11 mouse cellular contexts compared by ENCODE assay signal in the genomic region with DNA sequence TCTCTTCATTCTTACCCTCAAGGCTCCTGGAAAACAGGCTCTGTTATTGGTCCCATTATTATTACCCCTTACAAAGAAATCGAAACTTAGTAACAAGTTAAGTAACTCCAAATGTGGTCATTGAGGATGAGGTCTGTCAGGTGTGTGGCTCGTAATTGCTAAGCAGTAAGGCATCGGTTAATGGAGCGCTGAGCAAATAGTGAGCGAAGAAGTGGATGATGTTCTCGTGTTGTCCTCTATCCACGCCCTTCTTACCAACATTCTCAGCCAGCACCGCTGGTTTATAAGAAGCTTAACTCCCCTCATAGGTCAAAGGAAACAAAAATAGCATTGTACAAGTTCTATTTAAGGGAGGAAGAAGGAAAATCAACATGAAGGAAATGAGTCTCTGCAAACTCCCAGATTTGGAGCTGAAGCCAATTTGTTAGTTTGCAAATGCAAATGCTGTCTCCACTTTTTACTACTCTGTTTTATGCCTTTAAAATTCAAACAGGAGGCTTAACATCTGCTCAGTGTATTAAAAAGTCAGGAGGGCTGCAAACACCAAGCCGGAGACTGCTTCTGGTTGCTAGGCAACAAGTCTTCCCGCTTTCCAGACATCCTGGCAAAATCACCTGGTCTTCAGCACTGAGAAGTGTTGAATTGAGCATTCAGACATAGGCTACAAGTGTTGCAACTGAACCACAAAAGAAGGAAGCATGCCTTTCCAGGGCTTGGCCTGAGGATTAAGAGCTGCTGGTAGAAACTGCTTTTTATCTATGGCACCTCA.
DNase-seq lines count a peak whose midpoint lies in the region; ATAC-seq lines count a peak whose summit lies in the region.
"Had no signal": no experiment of that assay in that cellular context is flagged by ENCODE, and none has a peak within 500 bp of the region (broad histone marks: within the 10 kb centered on the region; RNA-seq: fewer than 3 reads in every experiment).

No protein-coding gene starts in this region.

- no peak overlapping the region for H3K9ac ChIP-seq in forebrain, embryonic 11.5 days (ENCODE audit: low read length)
- H3K9ac ChIP-seq: liver, embryonic 15.5 days had no signal

- intact Hi-C loops in left cerebral cortex, postnatal 36 days (cut with DNase I): no loop called here

- no peaks in the 10 kb centered on the region for H3K36me3 ChIP-seq in forebrain, embryonic 10.5 days (replicated peaks)
- H3K36me3 ChIP-seq in forebrain, embryonic 11.5 days (ENCODE audit: control insufficient read depth, insufficient read depth, low read length): no peaks in the 10 kb centered on the region
- H3K36me3 ChIP-seq: liver, embryonic 15.5 days had no signal

- WGBS in forebrain, embryonic 10.5 days: 56% methylated on average over 10 of the region's 10 CpGs
- WGBS in forebrain, embryonic 11.5 days: 51% methylated on average over 10 of the region's 10 CpGs

- no peaks in the 10 kb centered on the region for H3K27me3 ChIP-seq in forebrain, embryonic 10.5 days (ENCODE audit: poor library complexity, severe bottlenecking)
- H3K27me3 ChIP-seq in forebrain, embryonic 11.5 days (ENCODE audit: control insufficient read depth, insufficient read depth, low read length): no peaks in the 10 kb centered on the region
- H3K27me3 ChIP-seq: liver, embryonic 15.5 days had no signal

- H3K9me3 ChIP-seq in forebrain, embryonic 10.5 days: no peaks in the 10 kb centered on the region
- H3K9me3 ChIP-seq in forebrain, embryonic 11.5 days (ENCODE audit: control insufficient read depth, low read length): no peaks in the 10 kb centered on the region
- H3K9me3 ChIP-seq: liver, embryonic 15.5 days had no signal

- no peak overlapping the region for H3K4me3 ChIP-seq in forebrain, embryonic 10.5 days
- no peak overlapping the region for H3K4me3 ChIP-seq in forebrain, embryonic 11.5 days (ENCODE audit: low read depth, low read length)
- H3K4me3 ChIP-seq: liver, embryonic 15.5 days had no signal

- no peak overlapping the region for H3K27ac ChIP-seq in forebrain, embryonic 10.5 days
- H3K27ac ChIP-seq in forebrain, embryonic 11.5 days (ENCODE audit: low read depth, low read length): no peak overlapping the region
- H3K27ac ChIP-seq: liver, embryonic 15.5 days had no signal

- H3K4me1 ChIP-seq in forebrain, embryonic 10.5 days: peaks cover 11% of the 10 kb centered on the region
- peaks cover 2% of the 10 kb centered on the region; the same call in 1 of the 2 replicates for H3K4me1 ChIP-seq in forebrain, embryonic 11.5 days (replicated peaks; ENCODE audit: control insufficient read depth, insufficient read depth, low read length)
- H3K4me1 ChIP-seq: liver, embryonic 15.5 days had no signal

- ATAC-seq in forebrain, embryonic 11.5 days (replicated peaks; ENCODE audit: low FRiP score): no peak
- ATAC-seq: Patski had no signal

- DNase-seq in forebrain, embryonic 10.5 days (ENCODE audit: extremely low spot score, low spot score): peak; percentile 13
- DNase-seq in forebrain, embryonic 11.5 days (ENCODE audit: low spot score): no peak
- peak; percentile 54 for DNase-seq in right cerebral cortex, adult 18-20 months
- DNase-seq in right cerebral cortex, postnatal 14 days: no peak
- peak; percentile 21 to 24 for DNase-seq in left cerebral cortex, postnatal 36 days (ENCODE audit: low spot score in 2 of 2)
- DNase-seq in skeletal muscle tissue, adult 2 months (ENCODE audit: low read depth, low spot score): peak; percentile 10
- no peak for DNase-seq in urinary bladder, adult 18-20 months (ENCODE audit: low spot score in 2 of 2)
- DNase-seq in urinary bladder, postnatal 10 days (ENCODE audit: low spot score): no peak
- DNase-seq: kidney, adult 8-10 months had no signal

- no peak overlapping the region for H3K4me2 ChIP-seq in forebrain, embryonic 11.5 days (ENCODE audit: low read depth, low read length, severe bottlenecking)
- H3K4me2 ChIP-seq: liver, embryonic 15.5 days had no signal

Comparison
In these comparisons a context has a peak if more than half of its experiments do, and no peak if none do; other contexts are left out.
1. DNase-seq: peak in forebrain, embryonic 10.5 days (single experiment), right cerebral cortex, adult 18-20 months (single experiment), left cerebral cortex, postnatal 36 days (2 of 2) and skeletal muscle tissue, adult 2 months (single experiment); none in forebrain, embryonic 11.5 days (single experiment), right cerebral cortex, postnatal 14 days (single experiment), urinary bladder, adult 18-20 months (0 of 2) and urinary bladder, postnatal 10 days (single experiment).